ENCODE assay signal across 26 mouse cellular contexts in the genomic region with DNA sequence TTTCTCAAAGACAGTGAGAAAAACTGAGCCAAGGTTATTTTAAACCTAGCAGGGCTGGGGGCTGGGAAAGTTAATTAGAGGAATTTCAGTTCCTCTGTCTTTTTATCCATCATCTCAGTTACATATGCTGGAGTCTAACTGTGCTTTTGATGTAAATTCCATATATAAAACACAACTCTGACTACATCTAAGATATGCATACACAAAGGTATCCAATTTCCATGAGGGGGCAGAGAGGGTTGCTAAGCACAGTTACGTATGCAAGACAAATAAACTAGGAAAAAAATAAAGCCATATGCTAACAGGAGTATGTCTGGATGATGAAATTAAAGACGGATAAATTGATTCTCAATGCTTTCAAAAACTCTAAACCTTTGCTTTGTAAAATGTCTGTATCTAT.
"Had no signal": no experiment of that assay in that cellular context is flagged by ENCODE, and none has a peak within 500 bp of the region (broad histone marks: within the 10 kb centered on the region; RNA-seq: fewer than 3 reads in every experiment).

No protein-coding gene starts in this region.

- H3K4me2 ChIP-seq: heart, embryonic 12.5 days; hindbrain, embryonic 13.5 days; hindbrain, embryonic 15.5 days; kidney, embryonic 15.5 days; limb, embryonic 12.5 days; liver, embryonic 11.5 days; liver, embryonic 13.5 days had no signal

- H3K27ac ChIP-seq: gastrocnemius, adult 2 months; heart, embryonic 10.5 days; hindbrain, embryonic 13.5 days; hindbrain, embryonic 15.5 days; hindbrain, postnatal 0 days; kidney, embryonic 15.5 days; kidney, postnatal 0 days; layer of hippocampus, adult 2 months; left cerebral cortex, adult 2 months; limb, embryonic 10.5 days; limb, embryonic 12.5 days; liver, embryonic 13.5 days had no signal

- H3K9ac ChIP-seq: heart, embryonic 12.5 days; hindbrain, embryonic 13.5 days; hindbrain, embryonic 15.5 days; kidney, embryonic 15.5 days; limb, embryonic 12.5 days; liver, embryonic 13.5 days had no signal

- H3K36me3 ChIP-seq: heart, embryonic 10.5 days; heart, embryonic 12.5 days; hindbrain, embryonic 13.5 days; hindbrain, embryonic 15.5 days; kidney, embryonic 15.5 days; limb, embryonic 10.5 days; limb, embryonic 12.5 days; liver, embryonic 13.5 days had no signal

- H3K4me3 ChIP-seq: gastrocnemius, adult 2 months; heart, embryonic 10.5 days; heart, embryonic 12.5 days; hindbrain, embryonic 13.5 days; hindbrain, embryonic 15.5 days; kidney, embryonic 15.5 days; layer of hippocampus, adult 2 months; left cerebral cortex, adult 2 months; limb, embryonic 10.5 days; limb, embryonic 12.5 days; liver, embryonic 13.5 days had no signal

- DNase-seq: gastrocnemius, adult 2 months; gastrocnemius, postnatal 10 days; gastrocnemius, postnatal 25 days; heart, adult 18-20 months; heart, postnatal 14 days; heart, postnatal 36 days; kidney, adult 11 months; kidney, adult 2 months; kidney, adult 9 months; kidney, postnatal 14 days; kidney, postnatal 36 days; liver; liver, embryonic 13.5 days had no signal

- ATAC-seq: hindbrain, postnatal 0 days; intestine, embryonic 16.5 days had no signal

- H3K4me1 ChIP-seq: hindbrain, embryonic 13.5 days; hindbrain, embryonic 15.5 days; kidney, embryonic 15.5 days; liver, embryonic 13.5 days had no signal

- H3K27me3 ChIP-seq: heart, embryonic 12.5 days; hindbrain, embryonic 13.5 days; hindbrain, embryonic 15.5 days; kidney, embryonic 15.5 days; limb, embryonic 12.5 days; liver, embryonic 13.5 days had no signal

- H3K9me3 ChIP-seq: heart, embryonic 10.5 days; heart, embryonic 12.5 days; hindbrain, embryonic 13.5 days; hindbrain, embryonic 15.5 days; kidney, embryonic 15.5 days; limb, embryonic 10.5 days; limb, embryonic 12.5 days; liver, embryonic 13.5 days had no signal
